Mouse (Mus musculus) liver, embryonic 12.5 days (tissue): ENCODE results near the gene 3110001I22Rik. TPM values are rescaled to one million over a fixed set of nuclear protein-coding genes. Genes with fewer than 3 reads are reported as not detected.
"Not testable (repeated sequence)": the region's sequence is repeated elsewhere in the genome, so short reads cannot be mapped to it uniquely, and the experiment has no call there.

ENCODE experiments used
- ATAC-seq: fragments of 200-750 bp; cut with Nextera tagmentation; 2 replicates; pipeline ENCODE4 v1.8.0; 2017; ENCODE audit warnings: moderate number of reproducible peaks, mild to moderate bottlenecking, moderate library complexity
- H3K27ac ChIP-seq: fragments of 300-500 bp; sonication (generic); 2 replicates; pipeline ENCODE4 v1.5.1; 2016; ENCODE audit warnings: mild to moderate bottlenecking
- H3K27me3 ChIP-seq: fragments of 300-500 bp; sonication (generic); replicated peaks from 2 replicates; pipeline ENCODE4 v1.6.1; 2016; ENCODE audit warnings: mild to moderate bottlenecking, moderate library complexity
- H3K36me3 ChIP-seq: fragments of 300-500 bp; sonication (generic); 2 replicates; pipeline ENCODE4 v1.6.1; 2016; ENCODE audit warnings: mild to moderate bottlenecking, moderate library complexity
- H3K4me1 ChIP-seq: fragments of 300-500 bp; sonication (generic); 2 replicates; pipeline ENCODE4 v1.6.1; 2016
- H3K4me2 ChIP-seq: fragments of 300-500 bp; sonication (generic); 2 replicates; pipeline ENCODE4 v1.6.1; 2016; ENCODE audit warnings: mild to moderate bottlenecking, moderate library complexity
- H3K4me3 ChIP-seq: fragments of 300-500 bp; sonication (generic); 2 replicates; pipeline ENCODE4 v1.5.1; 2016; ENCODE audit warnings: mild to moderate bottlenecking, moderate library complexity
- H3K9ac ChIP-seq: fragments of 300-500 bp; sonication (generic); 2 replicates; pipeline ENCODE4 v1.6.1; 2016; ENCODE audit warnings: mild to moderate bottlenecking, moderate library complexity
- H3K9me3 ChIP-seq: fragments of 300-500 bp; sonication (generic); replicated peaks from 2 replicates; pipeline ENCODE4 v1.6.1; 2016; ENCODE audit warnings: mild to moderate bottlenecking, moderate library complexity
- WGBS: fragments of 180-500 bp; shearing (Covaris S2); methylation state at CpG from one replicate; pipeline ENCODE4 v1.1.7; 2016; ENCODE audit not compliant: insufficient replicate concordance; 5-methylcytosine and 5-hydroxymethylcytosine counted together
- polyA plus RNA-seq: library from polyadenylated mRNA; unstranded; fragments of >200 nt; fragmentation: Nextera tagmentation; extraction: Ambion mirVana; gene quantifications from 2 replicates; pipeline ENCODE4 v1.2.1, GENCODE M21; 2016

The 3110001I22Rik gene
- polyA plus RNA-seq, 1 experiment from 2014 or later = 3.5 TPM

DNA sequence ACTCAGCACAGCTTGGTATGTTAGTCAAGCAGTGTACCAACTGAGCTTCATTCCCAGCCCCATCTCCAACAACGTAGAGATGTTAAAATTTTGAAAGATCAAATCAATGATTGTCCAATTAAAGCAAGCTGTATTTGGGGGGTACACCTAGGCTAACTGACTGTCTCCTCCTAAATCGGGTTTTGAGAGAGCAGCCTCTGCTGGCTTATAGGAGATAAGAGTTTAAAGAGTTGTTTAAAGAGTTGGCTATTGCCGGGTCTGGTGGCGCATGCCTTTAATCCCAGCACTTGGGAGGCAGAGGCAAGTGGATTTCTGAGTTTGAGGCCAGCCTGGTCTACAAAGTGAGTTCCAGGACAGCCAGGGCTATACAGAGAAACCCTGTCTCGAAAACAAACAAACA, 833 bp upstream of the 3110001I22Rik start:
- not testable (repeated sequence) for ATAC-seq, H3K27me3 ChIP-seq, H3K9ac ChIP-seq, H3K36me3 ChIP-seq, H3K9me3 ChIP-seq
- peaks cover 52% of the 10 kb centered on the region for H3K4me1 ChIP-seq
- H3K4me2 ChIP-seq = peak overlapping the region; percentile 84
- WGBS = 44% methylated on average over 5 of the region's 5 CpGs
- peak overlapping the region; percentile 83 for H3K27ac ChIP-seq
- H3K4me3 ChIP-seq = peak overlapping the region; percentile 85

- H3K27ac ChIP-seq = peak overlapping the region; percentile 83
- peak; percentile 71 for ATAC-seq
- peaks cover 37% of the 10 kb centered on the region for H3K4me1 ChIP-seq
- no peaks in the 10 kb centered on the region for H3K9me3 ChIP-seq
- peak overlapping the region; percentile 80 for H3K9ac ChIP-seq
- no peaks in the 10 kb centered on the region for H3K27me3 ChIP-seq
- peak overlapping the region; percentile 85 for H3K4me3 ChIP-seq
- peaks cover 13% of the 10 kb centered on the region for H3K36me3 ChIP-seq
- under 1% methylated on average over 20 of the region's 20 CpGs for WGBS
- H3K4me2 ChIP-seq = peak overlapping the region; percentile 84
Measured at GRCm38 (mm10) chr16:13672386-13672898, 713 bp downstream of the 3110001I22Rik start.

DNA sequence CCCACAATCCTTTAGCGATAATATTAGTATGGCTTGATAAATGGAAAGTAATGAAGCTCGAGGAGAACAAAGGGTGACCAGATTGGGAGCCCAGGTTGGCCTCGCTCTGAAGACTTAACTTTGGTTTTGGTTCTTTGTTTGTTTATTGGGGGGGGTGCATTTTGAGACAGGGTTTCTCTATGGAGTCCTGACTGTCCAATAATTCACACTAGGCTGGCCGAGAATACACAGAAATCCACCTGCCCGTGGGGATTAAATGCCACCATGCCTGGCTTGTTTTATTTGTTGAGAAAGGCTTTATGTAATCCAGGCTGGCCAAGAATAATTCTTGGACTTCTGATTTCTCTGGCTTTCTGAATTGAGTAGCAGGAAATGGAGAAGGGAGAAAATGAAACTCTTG, 1.4 kb downstream of the 3110001I22Rik start:
- peaks cover 19% of the 10 kb centered on the region for H3K36me3 ChIP-seq
- 78% methylated on average over 5 of the region's 5 CpGs for WGBS
- peak overlapping the region; percentile 84 for H3K4me2 ChIP-seq
- peaks cover 35% of the 10 kb centered on the region for H3K4me1 ChIP-seq
- H3K9me3 ChIP-seq = no peaks in the 10 kb centered on the region
- H3K27ac ChIP-seq = no peak overlapping the region
- ATAC-seq = no peak
- peak overlapping the region; percentile 85 for H3K4me3 ChIP-seq
- H3K9ac ChIP-seq = no peak overlapping the region
- H3K27me3 ChIP-seq = no peaks in the 10 kb centered on the region

GRCm38 (mm10) chr16:13674511-13674910, 2.8 kb downstream of the 3110001I22Rik start:
- ATAC-seq = no peak
- H3K9me3 ChIP-seq = no peaks in the 10 kb centered on the region
- WGBS = 77% methylated on average over 3 of the region's 3 CpGs

GRCm38 (mm10) chr16:13678601-13679319, 7.0 kb downstream of the 3110001I22Rik start:
- Histone ChIP-seq H3K27me3 (no peaks in the 10 kb centered on the region), H3K9me3 (no peaks in the 10 kb centered on the region), H3K27ac (no peak overlapping the region), H3K4me3 (no peak overlapping the region), H3K4me1 (peaks cover 15% of the 10 kb centered on the region), H3K36me3 (peaks cover 32% of the 10 kb centered on the region), H3K9ac (no peak overlapping the region), H3K4me2 (no peak overlapping the region)
- no peak for ATAC-seq
- whole genome bisulfite sequencing = 82% methylated on average over 3 of the region's 3 CpGs

More at GRCm38 (mm10) chr16:13674511-13674910, 2.8 kb downstream of the 3110001I22Rik start:
- Histone ChIP-seq H3K4me1 (peaks cover 22% of the 10 kb centered on the region), H3K9ac (no peak overlapping the region), H3K27ac (no peak overlapping the region), H3K27me3 (no peaks in the 10 kb centered on the region), H3K4me3 (no peak overlapping the region), H3K36me3 (peaks cover 25% of the 10 kb centered on the region), H3K4me2 (no peak overlapping the region)

GRCm38 (mm10) chr16:13698998-13699397, 27.3 kb downstream of the 3110001I22Rik start:
- WGBS = 80% methylated on average over 7 of the region's 7 CpGs
- H3K27ac ChIP-seq = no peak overlapping the region
- H3K4me2 ChIP-seq = no peak overlapping the region
- no peak for ATAC-seq
- H3K9me3 ChIP-seq = no peaks in the 10 kb centered on the region
- H3K9ac ChIP-seq = no peak overlapping the region
- no peaks in the 10 kb centered on the region for H3K27me3 ChIP-seq
- peaks cover 84% of the 10 kb centered on the region for H3K36me3 ChIP-seq
- H3K4me3 ChIP-seq = no peak overlapping the region
- no peaks in the 10 kb centered on the region for H3K4me1 ChIP-seq

- H3K36me3 ChIP-seq = peaks cover 71% of the 10 kb centered on the region
Measured at GRCm38 (mm10) chr16:13702184-13702583, 30.5 kb downstream of the 3110001I22Rik start.

DNA sequence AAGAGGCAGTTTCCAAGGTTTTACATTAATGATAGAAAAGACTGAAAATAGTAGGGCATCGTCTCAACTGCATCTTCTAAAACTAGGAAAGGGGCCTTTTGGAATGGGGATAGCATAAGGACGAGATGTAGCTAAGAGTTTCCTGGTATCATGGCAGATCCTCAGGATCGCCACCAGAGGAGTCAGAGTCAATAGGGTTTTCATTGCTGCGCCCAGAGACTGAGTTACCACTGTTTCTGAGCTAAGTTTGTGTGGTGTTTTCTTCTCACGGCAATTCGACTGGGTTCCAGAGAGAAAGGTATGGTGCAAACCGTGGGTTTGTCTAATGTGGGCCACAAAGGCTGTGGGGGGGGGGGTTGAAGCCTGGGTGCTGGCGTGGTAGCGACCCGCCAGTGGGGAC, 32.9 kb downstream of the 3110001I22Rik start:
- Histone ChIP-seq H3K4me3 (no peak overlapping the region), H3K36me3 (peaks cover 46% of the 10 kb centered on the region), H3K27me3 (no peaks in the 10 kb centered on the region), H3K9me3 (no peaks in the 10 kb centered on the region), H3K4me1 (no peaks in the 10 kb centered on the region), H3K9ac (no peak overlapping the region), H3K4me2 (no peak overlapping the region), H3K27ac (no peak overlapping the region)
- ATAC-seq = no peak
- WGBS = 80% methylated on average over 10 of the region's 10 CpGs

More at GRCm38 (mm10) chr16:13702184-13702583, 30.5 kb downstream of the 3110001I22Rik start:
- no peak overlapping the region for H3K4me3 ChIP-seq
- no peaks in the 10 kb centered on the region for H3K4me1 ChIP-seq
- no peaks in the 10 kb centered on the region for H3K27me3 ChIP-seq
- WGBS = 80% methylated on average over 7 of the region's 7 CpGs
- no peaks in the 10 kb centered on the region for H3K9me3 ChIP-seq
- ATAC-seq = no peak
- H3K4me2 ChIP-seq = no peak overlapping the region
- H3K27ac ChIP-seq = no peak overlapping the region
- no peak overlapping the region for H3K9ac ChIP-seq

DNA sequence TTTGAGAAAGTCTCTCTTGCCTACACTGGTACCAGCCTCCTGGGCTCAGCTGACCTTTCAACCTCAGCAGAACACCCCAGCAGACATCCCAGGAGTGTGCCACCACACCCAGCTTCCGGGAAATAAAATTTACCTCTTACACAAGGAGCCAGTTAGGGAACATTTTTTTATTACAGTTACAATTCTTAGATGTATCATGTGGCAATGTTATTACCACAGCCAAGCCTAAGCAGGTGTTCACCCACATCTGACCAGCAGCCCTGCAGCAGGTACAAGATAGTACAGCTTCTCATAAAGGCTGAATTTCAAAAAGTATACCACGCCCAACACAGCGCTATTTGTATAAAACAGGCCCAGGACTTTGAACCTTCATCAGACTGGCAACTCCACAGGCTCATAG, 43.2 kb downstream of the 3110001I22Rik start:
- Histone ChIP-seq H3K36me3 (no peaks in the 10 kb centered on the region), H3K9me3 (no peaks in the 10 kb centered on the region), H3K4me2 (no peak overlapping the region), H3K4me1 (no peaks in the 10 kb centered on the region), H3K27me3 (no peaks in the 10 kb centered on the region), H3K9ac (no peak overlapping the region), H3K27ac (no peak overlapping the region), H3K4me3 (no peak overlapping the region)
- no peak for ATAC-seq
- 69% methylated on average over 3 of the region's 3 CpGs for WGBS

- ATAC-seq = no peak
- 34% methylated on average over 2 of the region's 2 CpGs for WGBS
- Histone ChIP-seq H3K27me3 (no peaks in the 10 kb centered on the region), H3K4me3 (no peak overlapping the region), H3K36me3 (no peaks in the 10 kb centered on the region), H3K9me3 (no peaks in the 10 kb centered on the region), H3K4me2 (no peak overlapping the region), H3K27ac (no peak overlapping the region), H3K9ac (no peak overlapping the region), H3K4me1 (no peaks in the 10 kb centered on the region)
Measured at GRCm38 (mm10) chr16:13716821-13717553, 45.3 kb downstream of the 3110001I22Rik start.

GRCm38 (mm10) chr16:13722937-13723336, 51.2 kb downstream of the 3110001I22Rik start:
- Histone ChIP-seq H3K9me3 (no peaks in the 10 kb centered on the region), H3K4me1 (no peaks in the 10 kb centered on the region), H3K4me3 (no peak overlapping the region), H3K9ac (no peak overlapping the region), H3K4me2 (no peak overlapping the region), H3K36me3 (no peaks in the 10 kb centered on the region), H3K27me3 (no peaks in the 10 kb centered on the region), H3K27ac (no peak overlapping the region)
- 26% methylated on average over 10 of the region's 10 CpGs for WGBS
- no peak for ATAC-seq

GRCm38 (mm10) chr16:13727811-13728335, 56.1 kb downstream of the 3110001I22Rik start:
- peaks cover 10% of the 10 kb centered on the region for H3K4me1 ChIP-seq
- 70% methylated on average over 5 of the region's 5 CpGs for WGBS
- H3K27ac ChIP-seq = no peak overlapping the region
- H3K36me3 ChIP-seq = no peaks in the 10 kb centered on the region
- H3K27me3 ChIP-seq = peaks cover 6% of the 10 kb centered on the region
- no peak overlapping the region for H3K4me3 ChIP-seq
- ATAC-seq = no peak
- H3K9me3 ChIP-seq = no peaks in the 10 kb centered on the region
- H3K9ac ChIP-seq = no peak overlapping the region
- no peak overlapping the region for H3K4me2 ChIP-seq
